Mouse (Mus musculus): ENCODE results near the gene Zfp740. TPM values are rescaled to one million over a fixed set of nuclear protein-coding genes. Genes with fewer than 3 reads are reported as not detected.

The Zfp740 gene
- polyA plus RNA-seq, 1 experiment: 45.8 TPM

DNA sequence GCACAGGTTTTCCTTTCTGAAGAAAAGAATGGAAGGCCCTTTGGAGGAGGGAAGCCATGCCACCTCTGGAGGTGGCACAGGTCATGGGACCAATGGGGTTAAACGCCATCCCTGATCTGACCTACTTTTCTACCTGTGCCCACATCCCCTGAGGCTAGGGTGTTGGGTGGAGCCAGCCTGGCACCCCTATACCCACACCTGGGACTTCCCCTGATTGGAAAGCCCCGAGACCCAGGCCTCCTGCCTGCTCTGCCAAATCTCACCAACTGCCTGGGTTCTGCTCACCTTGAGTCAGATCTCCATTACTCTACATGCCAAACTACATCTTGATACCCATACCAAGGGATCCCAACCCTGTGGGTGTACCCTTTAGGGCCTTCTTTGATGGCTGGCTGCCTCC, 60.0 kb downstream of the Zfp740 start:
- Histone ChIP-seq H3K36me3 (ENCODE audit: control insufficient read depth, insufficient read depth) (no peaks in the 10 kb centered on the region), H3K79me2 (ENCODE audit: control insufficient read depth, insufficient read depth) (no peaks in the 10 kb centered on the region), H3ac (ENCODE audit: control insufficient read depth, insufficient read length, low read depth) (no peak overlapping the region), H3K79me3 (ENCODE audit: low read depth) (no peaks in the 10 kb centered on the region), H3K4me3 (ENCODE audit: insufficient read depth, poor library complexity, severe bottlenecking) (no peak overlapping the region), H3K27me3 (ENCODE audit: control insufficient read depth, insufficient read depth, insufficient read length) (no peaks in the 10 kb centered on the region)
- no peak for TF ChIP-seq MYOD1 (IDR thresholded peaks at IDR 0.05; ENCODE audit: control insufficient read depth, insufficient read length, low read depth)
- no peak for TF ChIP-seq CTCF (IDR thresholded peaks at IDR 0.05; ENCODE audit: control insufficient read depth, insufficient read depth, insufficient read length)
- no peak for TF ChIP-seq USF1 (IDR thresholded peaks at IDR 0.05; ENCODE audit: low read depth)
- TF ChIP-seq FOSL1 (IDR thresholded peaks at IDR 0.05; ENCODE audit: insufficient read depth, low read length, poor library complexity, severe bottlenecking): no peak
- no peak for TF ChIP-seq MAX (IDR thresholded peaks at IDR 0.05)

Other genes with a start within 250 kb of the Zfp740 start
- not detected for gene Krt78, start 249.0 kb upstream of the Zfp740 start, polyA plus RNA-seq (2012; fragmentation: generic; extraction: Trizol)
- gene Krt8, start 198.8 kb upstream of the Zfp740 start, polyA plus RNA-seq (2012; fragmentation: generic; extraction: Trizol): 0.20 TPM
- gene Krt18, start 175.1 kb upstream of the Zfp740 start, polyA plus RNA-seq (2012; fragmentation: generic; extraction: Trizol): 0.04 TPM
- gene Eif4b, start 129.5 kb upstream of the Zfp740 start, polyA plus RNA-seq (2012; fragmentation: generic; extraction: Trizol): 268 TPM
- gene Tns2, start 102.8 kb upstream of the Zfp740 start, polyA plus RNA-seq (2012; fragmentation: generic; extraction: Trizol): 67.8 TPM
- gene Spryd3, start 67.0 kb upstream of the Zfp740 start, polyA plus RNA-seq (2012; fragmentation: generic; extraction: Trizol): 47.1 TPM
- gene Igfbp6, start 58.9 kb upstream of the Zfp740 start, polyA plus RNA-seq (2012; fragmentation: generic; extraction: Trizol): 297 TPM
- gene Soat2, start 52.7 kb upstream of the Zfp740 start, polyA plus RNA-seq (2012; fragmentation: generic; extraction: Trizol): 0.06 TPM
- gene Csad, start 1.5 kb downstream of the Zfp740 start, polyA plus RNA-seq (2012; fragmentation: generic; extraction: Trizol): 26.4 TPM
- gene Itgb7, start 28.7 kb downstream of the Zfp740 start, polyA plus RNA-seq (2012; fragmentation: generic; extraction: Trizol): 58.8 TPM
- 92.5 TPM for gene Rarg, start 54.3 kb downstream of the Zfp740 start, polyA plus RNA-seq (2012; fragmentation: generic; extraction: Trizol)
- gene Gm9918, start 67.3 kb downstream of the Zfp740 start, polyA plus RNA-seq (2012; fragmentation: generic; extraction: Trizol): not detected
- 126 TPM for gene Mfsd5, start 76.2 kb downstream of the Zfp740 start, polyA plus RNA-seq (2012; fragmentation: generic; extraction: Trizol)
- gene Espl1, start 93.0 kb downstream of the Zfp740 start, polyA plus RNA-seq (2012; fragmentation: generic; extraction: Trizol): 47.0 TPM
- gene Pfdn5, start 122.9 kb downstream of the Zfp740 start, polyA plus RNA-seq (2012; fragmentation: generic; extraction: Trizol): 378 TPM
- gene Myg1, start 128.5 kb downstream of the Zfp740 start, polyA plus RNA-seq (2012; fragmentation: generic; extraction: Trizol): 152 TPM
- 217 TPM for gene Aaas, start 147.5 kb downstream of the Zfp740 start, polyA plus RNA-seq (2012; fragmentation: generic; extraction: Trizol)
- gene Sp7, start 163.9 kb downstream of the Zfp740 start, polyA plus RNA-seq (2012; fragmentation: generic; extraction: Trizol): 10.8 TPM
- 13.4 TPM for gene Sp1, start 202.9 kb downstream of the Zfp740 start, polyA plus RNA-seq (2012; fragmentation: generic; extraction: Trizol)
- gene Amhr2, start 242.1 kb downstream of the Zfp740 start, polyA plus RNA-seq (2012; fragmentation: generic; extraction: Trizol): 0.07 TPM

All from C2C12 (cell line).